Mouse (Mus musculus) neural tube, embryonic 13.5 days (tissue): ENCODE data around the gene Cabp1. TPM values are rescaled to one million over a fixed set of nuclear protein-coding genes. Genes with fewer than 3 reads are reported as not detected.

Experiments
- ATAC-seq: fragments of 200-750 bp; cut with Nextera tagmentation; 2 replicates; pipeline ENCODE4 v1.8.0; 2017; ENCODE audit warnings: low read depth, mild to moderate bottlenecking, moderate TSS enrichment, moderate library complexity
- H3K27ac ChIP-seq: fragments of 300-500 bp; sonication (generic); replicated peaks from 2 replicates; pipeline ENCODE4 v1.5.1; 2015; ENCODE audit warnings: moderate library complexity, mild to moderate bottlenecking, inconsistent platforms
- H3K27me3 ChIP-seq: fragments of 300-500 bp; sonication (generic); 2 replicates; pipeline ENCODE4 v1.6.1; 2015; ENCODE audit warnings: mild to moderate bottlenecking, inconsistent platforms
- H3K36me3 ChIP-seq: fragments of 300-500 bp; sonication (generic); 2 replicates; pipeline ENCODE4 v1.6.1; 2015; ENCODE audit warnings: mild to moderate bottlenecking, inconsistent platforms
- H3K4me1 ChIP-seq: fragments of 300-500 bp; sonication (generic); replicated peaks from 2 replicates; pipeline ENCODE4 v1.6.1; 2015; ENCODE audit warnings: inconsistent platforms
- H3K4me2 ChIP-seq: fragments of 300-500 bp; sonication (generic); 2 replicates; pipeline ENCODE4 v1.6.1; 2015; ENCODE audit warnings: inconsistent platforms, mild to moderate bottlenecking, moderate library complexity
- H3K4me3 ChIP-seq: fragments of 300-500 bp; sonication (generic); 2 replicates; pipeline ENCODE4 v1.5.1; 2015; ENCODE audit warnings: mild to moderate bottlenecking, inconsistent platforms
- H3K9ac ChIP-seq: fragments of 300-500 bp; sonication (generic); 2 replicates; pipeline ENCODE4 v1.6.1; 2015; ENCODE audit warnings: moderate library complexity, mild to moderate bottlenecking, inconsistent platforms
- H3K9me3 ChIP-seq: fragments of 300-500 bp; sonication (generic); 2 replicates; pipeline ENCODE4 v1.6.1; 2016; ENCODE audit warnings: inconsistent platforms
- WGBS: fragments of 180-500 bp; shearing (Covaris S2); methylation state at CpG from one replicate; pipeline ENCODE4 v1.1.7; 2015; 5-methylcytosine and 5-hydroxymethylcytosine counted together
- polyA plus RNA-seq: library from polyadenylated mRNA; unstranded; fragments of >200 nt; fragmentation: Nextera tagmentation; extraction: Ambion mirVana; gene quantifications from 2 replicates; pipeline ENCODE4 v1.2.1, GENCODE M21; 2015

Cabp1 gene
- polyA plus RNA-seq, 1 experiment from 2014 or later: 27.7 TPM

DNA sequence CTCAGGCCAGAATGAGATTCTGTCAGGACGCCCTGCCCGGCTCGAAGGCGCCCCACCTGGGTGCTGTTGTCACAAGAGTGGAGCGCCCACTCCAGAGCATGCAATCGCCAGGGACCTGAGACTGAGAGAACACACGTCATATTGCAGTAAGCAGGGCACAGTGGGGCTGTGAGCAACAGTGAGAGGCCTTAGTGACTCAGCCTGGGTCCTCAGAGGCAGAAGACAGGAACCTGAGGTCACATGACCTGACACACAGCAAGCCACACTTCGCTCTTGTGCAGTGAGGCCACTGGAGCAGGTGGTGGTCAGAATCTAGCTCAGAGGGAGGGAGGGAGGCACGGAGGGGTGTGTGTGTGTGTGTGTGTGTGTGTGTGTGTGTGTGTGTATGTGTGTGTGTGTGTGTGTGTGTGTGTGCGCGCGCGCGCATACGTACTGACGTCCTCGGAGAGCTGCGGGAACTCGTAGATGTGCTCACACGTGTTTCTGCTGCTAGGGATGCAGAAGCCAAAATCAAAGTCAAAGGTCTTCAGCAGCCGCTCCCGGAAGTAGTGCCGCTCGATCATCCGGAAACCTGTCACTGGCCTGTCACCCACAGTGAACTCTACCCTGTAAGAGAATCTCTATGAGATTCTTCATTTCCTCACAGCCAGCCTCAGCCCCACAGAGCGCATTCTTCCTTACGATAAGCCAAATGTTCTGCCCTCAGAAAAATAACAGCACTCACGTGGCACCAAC is 67.4 kb downstream of the Cabp1 start:
- no peaks in the 10 kb centered on the region for H3K27me3 ChIP-seq
- ATAC-seq: no peak

DNA sequence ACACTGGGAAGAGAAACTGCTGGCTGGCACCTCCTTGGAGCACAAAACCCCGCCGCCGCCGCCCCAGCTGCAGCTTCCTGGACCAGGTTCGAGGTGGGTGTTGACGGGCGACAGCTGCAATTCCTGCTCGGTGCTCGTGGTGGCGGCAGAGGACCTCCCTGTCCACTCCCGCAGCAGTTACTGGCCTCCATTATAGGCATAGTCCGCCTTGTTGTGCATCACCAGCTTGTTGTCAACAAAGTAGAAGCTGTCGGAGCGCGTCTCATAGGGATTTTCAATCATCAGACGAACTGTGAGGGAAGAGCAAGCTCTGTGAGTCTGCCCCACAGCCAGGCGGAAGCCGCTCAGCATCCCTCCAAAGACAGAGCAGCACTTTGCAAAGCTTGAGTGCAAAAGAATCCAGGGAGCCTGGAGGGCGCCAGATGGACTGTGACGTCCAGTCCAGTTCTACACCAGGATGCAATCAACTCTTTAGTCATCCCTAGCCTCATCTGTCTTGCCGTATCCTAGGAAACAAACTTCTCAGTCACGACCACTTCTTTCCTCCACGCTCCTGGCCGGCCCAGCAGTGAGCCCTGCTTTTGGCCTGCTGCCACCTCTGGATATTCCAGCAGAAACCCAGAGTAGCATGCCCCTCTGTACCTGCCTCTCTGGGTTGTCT is 68.8 kb downstream of the Cabp1 start:
- H3K4me1 ChIP-seq: peaks cover 10% of the 10 kb centered on the region
- 19% methylated on average over 24 of the region's 24 CpGs for WGBS
- H3K36me3 ChIP-seq: peaks cover 69% of the 10 kb centered on the region
- peak overlapping the region; percentile 73 for H3K27ac ChIP-seq
- peak; percentile 68 for ATAC-seq
- no peak overlapping the region for H3K9ac ChIP-seq
- no peaks in the 10 kb centered on the region for H3K9me3 ChIP-seq
- peak overlapping the region; percentile 25; the same call in 1 of the 2 replicates for H3K4me2 ChIP-seq
- H3K27me3 ChIP-seq: no peaks in the 10 kb centered on the region
- no peak overlapping the region for H3K4me3 ChIP-seq

More for the DNA sequence above, 67.4 kb downstream of the Cabp1 start:
- 89% methylated on average over 28 of the region's 28 CpGs for WGBS
- H3K9me3 ChIP-seq: no peaks in the 10 kb centered on the region
- peaks cover 13% of the 10 kb centered on the region for H3K4me1 ChIP-seq
- H3K9ac ChIP-seq: no peak overlapping the region
- H3K36me3 ChIP-seq: peaks cover 70% of the 10 kb centered on the region
- H3K27ac ChIP-seq: no peak overlapping the region
- no peak overlapping the region for H3K4me2 ChIP-seq
- no peak overlapping the region for H3K4me3 ChIP-seq

DNA sequence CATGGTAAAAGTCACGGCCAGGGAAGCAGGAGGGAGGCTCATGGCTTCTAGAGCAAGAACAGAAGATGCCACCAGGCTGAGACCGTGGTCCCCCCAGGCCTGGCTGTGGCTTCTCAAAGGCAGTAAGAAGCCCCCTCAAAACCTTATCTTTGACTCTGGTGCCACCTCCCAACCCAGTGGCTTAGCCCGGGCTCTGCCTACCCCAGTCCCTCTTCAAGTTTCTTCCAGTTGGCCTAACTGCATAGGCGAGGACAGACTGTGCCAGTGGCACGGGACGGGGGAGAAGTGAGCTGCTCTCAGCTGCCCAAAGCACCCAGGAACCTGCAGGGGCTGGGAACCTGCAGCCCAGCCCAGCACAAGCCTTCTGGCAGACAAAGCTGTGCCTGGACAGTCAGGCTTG is 69.5 kb downstream of the Cabp1 start:
- H3K4me1 ChIP-seq: peaks cover 10% of the 10 kb centered on the region
- no peak for ATAC-seq
- peaks cover 62% of the 10 kb centered on the region for H3K36me3 ChIP-seq
- 94% methylated on average over 6 of the region's 6 CpGs for WGBS
- H3K27ac ChIP-seq: no peak overlapping the region
- no peaks in the 10 kb centered on the region for H3K27me3 ChIP-seq
- H3K9me3 ChIP-seq: no peaks in the 10 kb centered on the region
- no peak overlapping the region for H3K4me3 ChIP-seq
- H3K4me2 ChIP-seq: no peak overlapping the region
- H3K9ac ChIP-seq: no peak overlapping the region

DNA sequence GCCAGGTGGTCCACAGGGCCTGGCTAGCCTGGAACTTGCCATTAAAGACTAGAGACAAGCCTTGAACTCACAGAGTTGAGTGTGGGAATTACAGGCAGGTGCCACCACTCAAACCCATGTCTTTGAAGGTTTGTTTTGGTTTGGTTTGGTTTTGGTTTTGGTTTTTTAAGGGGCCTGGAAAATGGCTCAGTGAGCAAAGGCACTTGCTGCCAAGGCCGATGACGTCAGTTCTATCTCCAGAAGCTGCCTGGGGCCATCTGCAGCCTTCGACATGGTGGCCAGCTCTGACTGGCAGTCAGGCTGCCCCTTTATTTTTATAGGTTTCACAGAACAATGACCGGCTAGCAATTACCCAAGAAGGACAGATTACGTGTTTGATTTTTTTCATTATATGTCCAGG is 73.2 kb downstream of the Cabp1 start:
- H3K9me3 ChIP-seq: no peaks in the 10 kb centered on the region
- WGBS: 62% methylated on average over 5 of the region's 5 CpGs
- H3K9ac ChIP-seq: no peak overlapping the region
- no peak overlapping the region for H3K27ac ChIP-seq
- no peak overlapping the region for H3K4me2 ChIP-seq
- no peak for ATAC-seq
- H3K27me3 ChIP-seq: no peaks in the 10 kb centered on the region
- peaks cover 26% of the 10 kb centered on the region for H3K4me1 ChIP-seq
- H3K4me3 ChIP-seq: no peak overlapping the region
- peaks cover 42% of the 10 kb centered on the region for H3K36me3 ChIP-seq

DNA sequence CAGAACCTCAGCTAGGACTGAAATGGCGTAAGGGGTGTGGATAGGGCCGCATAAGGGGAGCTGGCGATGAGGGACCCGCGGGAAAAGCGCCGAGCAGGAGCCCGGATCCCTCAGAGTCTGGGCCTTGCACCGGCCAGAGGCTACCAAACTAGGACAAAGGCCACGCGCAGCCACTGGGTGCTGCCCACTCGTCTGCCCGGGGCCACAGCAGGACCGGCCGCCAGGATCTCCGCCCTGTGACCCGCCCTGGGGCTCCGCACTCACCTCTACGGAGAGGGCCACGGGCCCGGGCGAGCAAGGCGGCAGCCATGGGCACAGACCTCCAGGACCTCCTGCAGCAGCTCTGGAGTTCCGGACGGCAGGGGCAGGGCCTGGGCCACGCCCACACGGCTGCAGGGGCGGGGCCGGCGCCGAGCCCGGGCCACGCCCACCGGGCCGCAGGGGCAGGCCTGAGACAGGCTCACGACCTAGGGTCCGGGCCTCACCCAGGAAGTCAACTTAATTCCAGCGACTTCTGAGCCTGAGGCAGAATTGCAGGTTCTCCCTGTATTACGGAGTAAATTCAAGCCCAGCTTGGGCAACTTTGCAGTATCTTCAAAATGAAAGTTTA is 75.1 kb downstream of the Cabp1 start, which contains the start of gene Acads:
Gene Acads, minus strand, starts transcription at position 386 of the 610 bp plus-strand sequence.
- peak within 1 kb of the TSS; percentile 28; the same call in 1 of the 2 replicates for H3K27ac ChIP-seq
- WGBS: under 1% methylated on average over 37 of the region's 39 CpGs
- ATAC-seq: peak; percentile 78

More for the DNA sequence above, 75.1 kb downstream of the Cabp1 start, which contains the start of gene Acads:
- H3K4me3 ChIP-seq: peak within 1 kb of the TSS; percentile 72
- no peaks in the 10 kb centered on the region for H3K27me3 ChIP-seq
- peaks cover 18% of the 10 kb centered on the region for H3K4me1 ChIP-seq
- peaks cover 44% of the 10 kb centered on the region for H3K36me3 ChIP-seq
- H3K4me2 ChIP-seq: peak within 1 kb of the TSS; percentile 74
- H3K9me3 ChIP-seq: no peaks in the 10 kb centered on the region
- H3K9ac ChIP-seq: peak within 1 kb of the TSS; percentile 86

Other genes with a start within 250 kb of the Cabp1 start
- 0.10 TPM in 1 of 2 replicates, not detected in the other for gene Hnf1a, start 223.3 kb downstream of the Cabp1 start, polyA plus RNA-seq
- gene Sppl3, start 183.2 kb downstream of the Cabp1 start, polyA plus RNA-seq: 15.7 and 21.3 TPM in 2 replicates
- gene Gm10401, start 96.1 kb downstream of the Cabp1 start, polyA plus RNA-seq: 32.8 and 33.7 TPM in 2 replicates
- gene Acads, start 75.0 kb downstream of the Cabp1 start, polyA plus RNA-seq: 29.1 and 30.6 TPM in 2 replicates
- gene Unc119b, start 59.4 kb downstream of the Cabp1 start, polyA plus RNA-seq: 37.2 and 39.3 TPM in 2 replicates
- 32.1 and 33.5 TPM in 2 replicates for gene Mlec, start 36.2 kb downstream of the Cabp1 start, polyA plus RNA-seq
- 123 and 138 TPM in 2 replicates for gene Pop5, start 41.5 kb upstream of the Cabp1 start, polyA plus RNA-seq
- gene Rnf10, start 78.5 kb upstream of the Cabp1 start, polyA plus RNA-seq: 185 and 190 TPM in 2 replicates
- 49.9 and 58.7 TPM in 2 replicates for gene Coq5, start 85.3 kb upstream of the Cabp1 start, polyA plus RNA-seq
- gene Dynll1, start 106.6 kb upstream of the Cabp1 start, polyA plus RNA-seq: 1,475 and 1,543 TPM in 2 replicates
- gene Srsf9, start 132.8 kb upstream of the Cabp1 start, polyA plus RNA-seq: 170 and 220 TPM in 2 replicates
- 36.7 and 41.1 TPM in 2 replicates for gene Gatc, start 146.8 kb upstream of the Cabp1 start, polyA plus RNA-seq
- 49.7 and 54.8 TPM in 2 replicates for gene Triap1, start 146.8 kb upstream of the Cabp1 start, polyA plus RNA-seq
- 1,130 and 1,174 TPM in 2 replicates for gene Cox6a1, start 154.6 kb upstream of the Cabp1 start, polyA plus RNA-seq
- 66.5 and 66.7 TPM in 2 replicates for gene Msi1, start 235.2 kb upstream of the Cabp1 start, polyA plus RNA-seq